Mouse (Mus musculus) hindbrain, embryonic 14.5 days (tissue): Measurements from ENCODE around the gene Gm37240. TPM values are rescaled to one million over a fixed set of nuclear protein-coding genes. Genes with fewer than 3 reads are reported as not detected.

Experiments used
- ATAC-seq: fragments of 200-750 bp; cut with Nextera tagmentation; 2 replicates; pipeline ENCODE4 v1.8.0; 2017; ENCODE audit warnings: moderate number of reproducible peaks, mild to moderate bottlenecking, moderate TSS enrichment, moderate library complexity; ENCODE audit not compliant: low FRiP score
- DNase-seq: peaks from one replicate; pipeline ENCODE4 v3.0.0-alpha.2; 2015; ENCODE audit warnings: low spot score
- H3K27ac ChIP-seq: fragments of 300-500 bp; sonication (generic); 2 replicates; pipeline ENCODE4 v1.5.1; 2014; ENCODE audit warnings: mild to moderate bottlenecking, moderate library complexity
- H3K27me3 ChIP-seq: fragments of 300-500 bp; sonication (generic); 2 replicates; pipeline ENCODE4 v1.6.1; 2014; ENCODE audit warnings: mild to moderate bottlenecking, low read length, mixed read lengths; ENCODE audit not compliant: control insufficient read depth, insufficient read depth
- H3K36me3 ChIP-seq: fragments of 300-500 bp; sonication (generic); replicated peaks from 2 replicates; pipeline ENCODE4 v1.6.1; 2014; ENCODE audit not compliant: control insufficient read depth, insufficient read depth
- H3K4me1 ChIP-seq: fragments of 300-500 bp; sonication (generic); replicated peaks from 2 replicates; pipeline ENCODE4 v1.6.1; 2014; ENCODE audit warnings: antibody characterized with exemption, low read length, mixed read lengths; ENCODE audit not compliant: control insufficient read depth, insufficient read depth
- H3K4me2 ChIP-seq: fragments of 300-500 bp; sonication (generic); replicated peaks from 2 replicates; pipeline ENCODE4 v1.6.1; 2014; ENCODE audit warnings: mild to moderate bottlenecking, moderate library complexity
- H3K4me3 ChIP-seq: fragments of 300-500 bp; sonication (generic); replicated peaks from 2 replicates; pipeline ENCODE4 v1.5.1; 2014; ENCODE audit warnings: mild to moderate bottlenecking, low read length
- H3K9ac ChIP-seq: fragments of 300-500 bp; sonication (generic); 2 replicates; pipeline ENCODE4 v1.6.1; 2014
- H3K9me3 ChIP-seq: fragments of 300-500 bp; sonication (generic); 2 replicates; pipeline ENCODE4 v1.6.1; 2016; ENCODE audit warnings: low read length; ENCODE audit not compliant: control insufficient read depth
- WGBS: fragments of 180-500 bp; shearing (Covaris S2); extraction: QIAGEN DNeasy Blood & Tissue Kit; methylation state at CpG from one replicate; pipeline ENCODE4 v1.1.7; 2014; 5-methylcytosine and 5-hydroxymethylcytosine counted together
- polyA plus RNA-seq: library from polyadenylated mRNA; unstranded; fragments of >200 nt; fragmentation: Nextera tagmentation; extraction: Ambion mirVana; gene quantifications from 2 replicates; pipeline ENCODE4 v1.2.1, GENCODE M21; 2014

The Gm37240 gene
- polyA plus RNA-seq, 1 experiment from 2014 or later = 0.94 TPM

- no peaks in the 10 kb centered on the region for H3K9me3 ChIP-seq
- H3K4me1 ChIP-seq = peaks cover 7% of the 10 kb centered on the region; the same call in 1 of the 2 replicates
- no peak overlapping the region for H3K9ac ChIP-seq
- no peak for DNase-seq
- no peaks in the 10 kb centered on the region for H3K27me3 ChIP-seq
- no peak overlapping the region for H3K4me2 ChIP-seq
- 88% methylated on average over 12 of the region's 12 CpGs for WGBS
- H3K4me3 ChIP-seq = no peak overlapping the region
- H3K36me3 ChIP-seq = no peaks in the 10 kb centered on the region
- no peak overlapping the region for H3K27ac ChIP-seq
- ATAC-seq = no peak
These were observed 715.2 kb downstream of the Gm37240 start for GRCm38 (mm10) chr3:85172096-85172495.

- no peak for DNase-seq
- Histone ChIP-seq H3K36me3 (no peaks in the 10 kb centered on the region), H3K4me2 (no peak overlapping the region), H3K4me1 (no peaks in the 10 kb centered on the region), H3K9ac (no peak overlapping the region), H3K27ac (no peak overlapping the region), H3K4me3 (no peak overlapping the region), H3K27me3 (no peaks in the 10 kb centered on the region), H3K9me3 (no peaks in the 10 kb centered on the region)
- no peak for ATAC-seq
- 90% methylated on average over 2 of the region's 2 CpGs for WGBS
These were observed 718.5 kb downstream of the Gm37240 start for GRCm38 (mm10) chr3:85168816-85169215.

DNA sequence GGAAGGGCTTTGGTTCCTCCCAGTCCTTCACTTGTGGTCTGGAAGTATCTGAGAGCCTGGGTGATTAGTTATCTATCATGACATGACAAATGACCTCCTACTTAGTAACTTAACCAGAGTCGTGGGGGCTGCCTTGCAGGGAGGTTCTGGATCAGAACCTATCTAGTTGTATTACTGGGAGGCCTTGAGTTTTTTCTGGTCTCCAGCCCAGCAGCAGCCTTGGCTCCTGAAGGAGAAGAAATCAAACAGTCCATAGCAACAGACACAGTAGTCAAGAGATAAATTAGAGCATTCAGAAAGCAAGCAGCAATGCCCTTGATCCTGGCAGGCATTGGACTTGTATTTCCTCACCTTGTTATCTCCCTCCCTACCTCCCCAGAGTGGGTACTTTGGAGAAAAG lies 722.4 kb downstream of the Gm37240 start:
- Histone ChIP-seq H3K4me2 (no peak overlapping the region), H3K4me3 (no peak overlapping the region)
- 55% methylated on average over 1 of the region's 1 CpGs for WGBS

GRCm38 (mm10) chr3:85163396-85163795 lies 723.9 kb downstream of the Gm37240 start:
- WGBS = 80% methylated on average over 5 of the region's 5 CpGs

More for the DNA sequence above, 722.4 kb downstream of the Gm37240 start:
- ATAC-seq (no peak), DNase-seq (no peak)
- Histone ChIP-seq H3K9ac (no peak overlapping the region), H3K4me1 (peaks cover 5% of the 10 kb centered on the region; the same call in 1 of the 2 replicates), H3K27me3 (no peaks in the 10 kb centered on the region), H3K9me3 (no peaks in the 10 kb centered on the region), H3K27ac (no peak overlapping the region), H3K36me3 (no peaks in the 10 kb centered on the region)

DNA sequence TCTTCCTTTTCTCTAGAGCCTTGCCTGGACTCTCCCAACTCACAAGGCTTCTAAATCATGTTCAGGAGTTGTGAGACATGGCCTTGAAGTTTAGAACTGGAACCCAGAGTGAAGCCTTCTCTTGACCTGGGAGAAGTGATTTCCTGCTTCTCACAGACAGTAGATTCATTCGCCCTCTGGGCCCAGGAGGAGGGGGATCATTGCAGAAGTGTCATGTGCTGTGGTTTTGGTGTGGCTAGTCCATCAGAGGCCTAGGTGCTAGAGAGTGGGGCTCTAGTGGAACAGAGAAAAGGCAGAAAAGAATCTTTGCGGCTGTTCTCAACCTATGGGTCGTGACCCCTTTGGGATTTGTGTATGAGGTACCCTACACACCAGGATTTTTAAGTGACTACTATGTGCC lies 724.9 kb downstream of the Gm37240 start:
- Histone ChIP-seq H3K36me3 (no peaks in the 10 kb centered on the region), H3K4me3 (no peak overlapping the region), H3K4me1 (peaks cover 5% of the 10 kb centered on the region; the same call in 1 of the 2 replicates), H3K27me3 (no peaks in the 10 kb centered on the region), H3K9ac (no peak overlapping the region), H3K27ac (no peak overlapping the region), H3K4me2 (no peak overlapping the region), H3K9me3 (no peaks in the 10 kb centered on the region)
- 90% methylated on average over 3 of the region's 3 CpGs for WGBS
- DNase-seq (no peak), ATAC-seq (no peak)

More at GRCm38 (mm10) chr3:85163396-85163795, 723.9 kb downstream of the Gm37240 start:
- Histone ChIP-seq H3K4me1 (peaks cover 5% of the 10 kb centered on the region; the same call in 1 of the 2 replicates), H3K4me2 (no peak overlapping the region), H3K4me3 (no peak overlapping the region), H3K36me3 (no peaks in the 10 kb centered on the region), H3K9ac (no peak overlapping the region), H3K27ac (no peak overlapping the region), H3K9me3 (no peaks in the 10 kb centered on the region), H3K27me3 (no peaks in the 10 kb centered on the region)
- ATAC-seq (no peak), DNase-seq (no peak)

DNA sequence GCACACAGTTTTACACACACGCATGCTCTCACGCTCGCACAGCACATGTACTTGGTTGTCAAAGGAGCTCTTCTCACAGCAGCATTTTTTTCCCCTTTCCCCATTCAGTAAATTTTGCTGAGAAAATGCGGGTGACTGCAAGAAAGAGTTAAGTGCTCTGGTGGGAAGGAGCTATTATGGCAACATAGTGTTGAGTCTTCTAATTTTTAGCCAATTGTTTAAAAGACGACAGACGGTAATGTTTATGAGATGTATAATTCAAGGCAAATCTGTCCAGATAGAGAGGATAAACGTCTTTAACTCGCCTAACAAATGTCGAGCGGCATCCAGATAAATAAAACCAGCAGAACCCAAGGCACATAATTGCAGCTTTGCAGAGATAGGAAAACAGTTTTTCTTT lies 726.5 kb downstream of the Gm37240 start:
- WGBS = 76% methylated on average over 10 of the region's 10 CpGs
- Histone ChIP-seq H3K36me3 (no peaks in the 10 kb centered on the region), H3K9me3 (no peaks in the 10 kb centered on the region), H3K4me3 (no peak overlapping the region), H3K9ac (no peak overlapping the region), H3K27ac (no peak overlapping the region), H3K4me1 (peaks cover 5% of the 10 kb centered on the region; the same call in 1 of the 2 replicates), H3K4me2 (no peak overlapping the region), H3K27me3 (no peaks in the 10 kb centered on the region)
- ATAC-seq (no peak), DNase-seq (no peak)

DNA sequence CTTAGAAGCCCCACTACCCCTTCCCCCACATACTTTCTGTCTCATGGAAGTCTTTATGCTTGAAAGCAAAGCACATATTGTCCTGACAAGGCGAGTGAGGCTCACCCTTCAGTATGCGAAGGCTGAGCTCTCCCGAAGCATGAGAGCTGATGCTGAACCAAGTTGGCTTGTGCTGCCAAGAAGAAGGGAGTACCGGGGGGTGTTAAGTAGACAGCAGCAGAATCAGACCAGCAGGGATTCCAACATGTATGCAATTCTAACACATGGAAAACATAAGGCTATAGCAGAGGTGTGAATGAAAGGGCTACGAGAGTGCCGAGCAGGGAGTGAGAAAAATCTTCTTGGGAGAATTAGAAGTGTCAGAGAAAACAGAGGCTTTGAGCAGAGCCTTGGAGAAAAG lies 727.7 kb downstream of the Gm37240 start:
- DNase-seq = no peak
- 81% methylated on average over 6 of the region's 6 CpGs for WGBS
- no peaks in the 10 kb centered on the region for H3K36me3 ChIP-seq

GRCm38 (mm10) chr3:85148816-85149215 lies 738.5 kb downstream of the Gm37240 start:
- ATAC-seq (no peak), DNase-seq (no peak)
- Histone ChIP-seq H3K27ac (no peak overlapping the region), H3K4me2 (no peak overlapping the region), H3K36me3 (no peaks in the 10 kb centered on the region), H3K27me3 (no peaks in the 10 kb centered on the region), H3K4me3 (no peak overlapping the region), H3K4me1 (no peaks in the 10 kb centered on the region), H3K9ac (no peak overlapping the region), H3K9me3 (no peaks in the 10 kb centered on the region)
- 78% methylated on average over 4 of the region's 4 CpGs for WGBS

More for the DNA sequence above, 727.7 kb downstream of the Gm37240 start:
- ATAC-seq = no peak
- Histone ChIP-seq H3K9ac (no peak overlapping the region), H3K27me3 (no peaks in the 10 kb centered on the region), H3K4me2 (no peak overlapping the region), H3K4me1 (peaks cover 5% of the 10 kb centered on the region; the same call in 1 of the 2 replicates), H3K9me3 (no peaks in the 10 kb centered on the region), H3K4me3 (no peak overlapping the region), H3K27ac (no peak overlapping the region)

DNA sequence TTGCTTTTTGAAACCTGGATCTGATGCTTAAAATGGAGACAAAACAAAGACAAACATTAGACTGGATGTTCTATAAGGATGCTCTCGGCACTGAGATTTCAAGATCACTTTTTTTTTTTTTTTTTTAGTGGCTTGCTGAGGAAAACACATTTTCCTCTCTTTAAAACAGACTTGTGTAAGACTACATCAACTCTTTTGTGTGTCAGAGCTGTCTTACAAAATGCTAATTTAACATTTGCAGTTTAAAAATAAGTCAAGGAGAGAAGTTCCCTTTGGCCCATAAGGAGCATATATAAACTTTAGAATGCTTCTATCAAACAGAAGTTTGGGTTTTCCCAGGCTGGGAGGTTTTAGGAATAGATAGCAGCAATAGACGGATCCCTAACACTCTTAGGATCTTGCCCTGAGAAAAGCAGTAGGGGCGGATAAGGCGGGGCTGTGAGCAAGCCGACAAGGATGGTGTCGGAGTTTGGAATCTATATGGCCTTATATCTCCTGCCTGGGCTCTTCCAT lies 739.2 kb downstream of the Gm37240 start:
- Histone ChIP-seq H3K36me3 (no peaks in the 10 kb centered on the region), H3K27ac (no peak overlapping the region), H3K4me2 (no peak overlapping the region), H3K9me3 (no peaks in the 10 kb centered on the region), H3K27me3 (no peaks in the 10 kb centered on the region), H3K4me3 (no peak overlapping the region), H3K9ac (no peak overlapping the region), H3K4me1 (no peaks in the 10 kb centered on the region)
- DNase-seq (no peak), ATAC-seq (no peak)
- 84% methylated on average over 6 of the region's 6 CpGs for WGBS

- Histone ChIP-seq H3K36me3 (no peaks in the 10 kb centered on the region), H3K27me3 (no peaks in the 10 kb centered on the region), H3K9ac (no peak overlapping the region), H3K9me3 (no peaks in the 10 kb centered on the region), H3K27ac (no peak overlapping the region), H3K4me3 (no peak overlapping the region), H3K4me1 (no peaks in the 10 kb centered on the region), H3K4me2 (no peak overlapping the region)
- DNase-seq (no peak), ATAC-seq (no peak)
- 40% methylated on average over 7 of the region's 7 CpGs for WGBS
These were observed 741.8 kb downstream of the Gm37240 start for GRCm38 (mm10) chr3:85145568-85145967.
